Mouse (Mus musculus) embryo, embryonic 10 days (tissue): ENCODE results near the gene D430019H16Rik.

Experiments
- DNase-seq: peaks from one replicate; pipeline ENCODE4 v3.0.0-alpha.2; 2015; ENCODE audit warnings: low spot score

Gene D430019H16Rik

GRCm38 (mm10) chr12:105490227-105490626 is 36.6 kb downstream of the D430019H16Rik start:
- DNase-seq: no peak

GRCm38 (mm10) chr12:105490794-105491193 is 37.1 kb downstream of the D430019H16Rik start:
- DNase-seq: no peak

- no peak for DNase-seq
Measured at GRCm38 (mm10) chr12:105494796-105495195, 41.1 kb downstream of the D430019H16Rik start.

- peak; percentile 88 for DNase-seq
Measured at GRCm38 (mm10) chr12:105497894-105498293, 44.2 kb downstream of the D430019H16Rik start.

GRCm38 (mm10) chr12:105498423-105498822 is 44.8 kb downstream of the D430019H16Rik start:
- no peak for DNase-seq

GRCm38 (mm10) chr12:105498842-105499241 is 45.2 kb downstream of the D430019H16Rik start:
- no peak for DNase-seq

GRCm38 (mm10) chr12:105500940-105501339 is 47.3 kb downstream of the D430019H16Rik start:
- DNase-seq: no peak

GRCm38 (mm10) chr12:105504736-105505135 is 51.1 kb downstream of the D430019H16Rik start:
- no peak for DNase-seq

- DNase-seq: no peak
Measured at GRCm38 (mm10) chr12:105511109-105511508, 57.5 kb downstream of the D430019H16Rik start.

- no peak for DNase-seq
Measured at GRCm38 (mm10) chr12:105511671-105512502, 58.2 kb downstream of the D430019H16Rik start.

- no peak for DNase-seq
Measured at GRCm38 (mm10) chr12:105514111-105514510, 60.5 kb downstream of the D430019H16Rik start.

GRCm38 (mm10) chr12:105517026-105517675 is 63.5 kb downstream of the D430019H16Rik start:
- DNase-seq: no peak

GRCm38 (mm10) chr12:105519851-105520250 is 66.2 kb downstream of the D430019H16Rik start:
- DNase-seq: no peak

GRCm38 (mm10) chr12:105521170-105521762 is 67.6 kb downstream of the D430019H16Rik start:
- no peak for DNase-seq

GRCm38 (mm10) chr12:105523737-105524136 is 70.1 kb downstream of the D430019H16Rik start:
- DNase-seq: no peak

- DNase-seq: no peak
Measured at GRCm38 (mm10) chr12:105526186-105526585, 72.5 kb downstream of the D430019H16Rik start.

GRCm38 (mm10) chr12:105526829-105527228 is 73.2 kb downstream of the D430019H16Rik start:
- DNase-seq: no peak

GRCm38 (mm10) chr12:105529545-105529944 is 75.9 kb downstream of the D430019H16Rik start:
- DNase-seq: no peak

- peak; percentile 45 for DNase-seq
Measured at GRCm38 (mm10) chr12:105531724-105532371, 78.2 kb downstream of the D430019H16Rik start.

GRCm38 (mm10) chr12:105534842-105535241 is 81.2 kb downstream of the D430019H16Rik start:
- DNase-seq: no peak

GRCm38 (mm10) chr12:105535968-105536760 is 82.5 kb downstream of the D430019H16Rik start:
- DNase-seq: no peak
